Mouse (Mus musculus) kidney, embryonic 16.5 days (tissue): ENCODE data around the gene Olfr452. TPM values are rescaled to one million over a fixed set of nuclear protein-coding genes. Genes with fewer than 3 reads are reported as not detected.

Source experiments
- ATAC-seq: fragments of 200-750 bp; cut with Nextera tagmentation; 2 replicates; pipeline ENCODE4 v1.8.0; 2017; ENCODE audit warnings: moderate TSS enrichment; ENCODE audit not compliant: low FRiP score, low TSS enrichment
- H3K27ac ChIP-seq: fragments of 300-500 bp; sonication (generic); 2 replicates; pipeline ENCODE4 v1.5.1; 2014; ENCODE audit warnings: low read length
- H3K27me3 ChIP-seq: fragments of 300-500 bp; sonication (generic); 2 replicates; pipeline ENCODE4 v1.6.1; 2014; ENCODE audit warnings: low read length, control low read depth, mixed read lengths; ENCODE audit not compliant: insufficient read depth
- H3K36me3 ChIP-seq: fragments of 300-500 bp; sonication (generic); 2 replicates; pipeline ENCODE4 v1.6.1; 2014; ENCODE audit warnings: low read length, control low read depth, mixed read lengths; ENCODE audit not compliant: insufficient read depth
- H3K4me1 ChIP-seq: fragments of 300-500 bp; sonication (generic); 2 replicates; pipeline ENCODE4 v1.6.1; 2014; ENCODE audit warnings: low read length, control low read depth, mixed read lengths; ENCODE audit not compliant: insufficient read depth
- H3K4me2 ChIP-seq: fragments of 300-500 bp; sonication (generic); replicated peaks from 2 replicates; pipeline ENCODE4 v1.6.1; 2014; ENCODE audit warnings: low read depth, low read length
- H3K4me3 ChIP-seq: fragments of 300-500 bp; sonication (generic); 2 replicates; pipeline ENCODE4 v1.5.1; 2014; ENCODE audit warnings: mild to moderate bottlenecking, low read length
- H3K9ac ChIP-seq: fragments of 300-500 bp; sonication (generic); replicated peaks from 2 replicates; pipeline ENCODE4 v1.6.1; 2014; ENCODE audit warnings: low read length
- H3K9me3 ChIP-seq: fragments of 300-500 bp; sonication (generic); 2 replicates; pipeline ENCODE4 v1.6.1; 2016; ENCODE audit warnings: low read length, control low read depth
- WGBS: fragments of 180-500 bp; shearing (Covaris S2); extraction: QIAGEN DNeasy Blood & Tissue Kit; methylation state at CpG from one replicate; pipeline ENCODE4 v1.1.7; 2014; 5-methylcytosine and 5-hydroxymethylcytosine counted together
- polyA plus RNA-seq: library from polyadenylated mRNA; unstranded; fragments of >200 nt; fragmentation: Nextera tagmentation; extraction: Ambion mirVana; gene quantifications from 2 replicates; pipeline ENCODE4 v1.2.1, GENCODE M21; 2015

Gene Olfr452
- not detected in 2 replicates for polyA plus RNA-seq

DNA sequence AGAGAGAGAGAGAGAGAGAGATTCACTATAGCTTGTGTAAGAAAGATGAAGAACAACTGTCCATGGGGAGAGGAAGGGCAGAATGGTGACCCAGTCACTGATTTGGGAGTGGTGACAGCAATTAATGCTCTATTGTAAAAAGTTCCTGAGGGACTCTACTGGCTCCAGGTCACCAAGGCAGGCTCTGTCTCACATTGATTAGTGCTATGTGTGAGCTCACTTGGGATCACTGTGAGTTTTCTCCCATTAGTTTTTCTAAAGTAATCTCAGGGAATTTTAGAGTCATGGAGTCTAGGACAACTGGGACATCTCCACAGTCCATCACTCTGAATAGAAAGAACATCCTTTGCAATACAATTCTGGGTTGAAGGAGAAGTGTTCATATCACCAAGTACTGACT is at the start of gene Olfr452:
Gene Olfr452 (plus strand): TSS at position 301 of the 400 bp plus-strand sequence.
- no peak for ATAC-seq
- no peaks in the 10 kb centered on the region for H3K27me3 ChIP-seq
- no peak within 1 kb of the TSS for H3K4me3 ChIP-seq
- no peak within 1 kb of the TSS for H3K4me2 ChIP-seq
- no peak within 1 kb of the TSS for H3K9ac ChIP-seq
- H3K36me3 ChIP-seq = no peaks in the 10 kb centered on the region
- H3K27ac ChIP-seq = no peak within 1 kb of the TSS
- no peaks in the 10 kb centered on the region for H3K4me1 ChIP-seq
- no peaks in the 10 kb centered on the region for H3K9me3 ChIP-seq

DNA sequence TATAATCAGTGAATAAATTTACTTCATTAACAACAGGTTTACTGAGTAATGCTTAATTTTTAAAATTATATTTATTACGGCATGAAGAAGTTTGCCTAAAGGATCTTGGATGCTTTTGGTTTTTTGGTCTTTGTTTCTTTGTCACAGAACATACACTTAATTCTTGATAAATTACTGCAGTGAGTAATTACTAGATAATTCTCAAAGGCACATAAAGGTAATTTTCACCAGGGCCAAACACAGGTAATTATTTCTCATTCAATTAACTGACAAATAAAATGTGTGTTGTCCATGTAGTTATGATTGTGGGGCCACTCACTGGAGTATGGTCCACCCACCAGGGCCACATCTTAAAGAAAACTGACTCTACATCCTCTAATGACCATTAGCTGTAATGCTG is 45.8 kb upstream of the Olfr452 start, which contains the start of gene Olfr453:
Gene Olfr453 (plus strand): TSS at position 301 of the 400 bp plus-strand sequence.
- H3K27me3 ChIP-seq = no peaks in the 10 kb centered on the region
- no peak within 1 kb of the TSS for H3K27ac ChIP-seq
- no peak within 1 kb of the TSS for H3K4me3 ChIP-seq
- 97% methylated on average over 1 of the region's 1 CpGs for WGBS
- no peaks in the 10 kb centered on the region for H3K36me3 ChIP-seq
- H3K9ac ChIP-seq = no peak within 1 kb of the TSS
- H3K4me2 ChIP-seq = no peak within 1 kb of the TSS
- no peaks in the 10 kb centered on the region for H3K9me3 ChIP-seq
- ATAC-seq = no peak
- H3K4me1 ChIP-seq = no peaks in the 10 kb centered on the region

DNA sequence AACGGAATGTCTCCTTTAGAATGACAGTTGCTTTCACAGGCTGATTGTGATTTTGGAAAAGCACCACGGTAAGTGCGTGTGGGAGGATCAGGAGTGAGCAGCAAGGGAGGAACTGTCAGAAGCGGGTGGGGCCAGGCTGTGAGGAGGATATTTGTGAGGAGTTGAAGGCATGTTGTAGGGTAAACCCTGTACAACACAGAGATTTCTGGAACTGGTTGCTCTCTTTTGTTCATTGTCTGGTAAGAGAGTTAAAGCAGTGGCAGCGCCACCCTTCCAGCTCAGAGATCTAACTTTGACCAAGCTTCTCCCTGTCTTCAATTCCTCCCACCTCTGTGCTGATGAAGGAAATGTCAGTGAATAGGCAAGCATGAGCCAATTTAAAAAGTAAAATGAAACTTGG is 42.6 kb upstream of the Olfr452 start:
- H3K27ac ChIP-seq = no peak overlapping the region
- WGBS = 55% methylated on average over 5 of the region's 5 CpGs
- H3K9ac ChIP-seq = no peak overlapping the region
- no peaks in the 10 kb centered on the region for H3K36me3 ChIP-seq
- H3K27me3 ChIP-seq = no peaks in the 10 kb centered on the region
- no peak overlapping the region for H3K4me2 ChIP-seq
- H3K9me3 ChIP-seq = no peaks in the 10 kb centered on the region
- H3K4me1 ChIP-seq = no peaks in the 10 kb centered on the region
- ATAC-seq = no peak
- no peak overlapping the region for H3K4me3 ChIP-seq

DNA sequence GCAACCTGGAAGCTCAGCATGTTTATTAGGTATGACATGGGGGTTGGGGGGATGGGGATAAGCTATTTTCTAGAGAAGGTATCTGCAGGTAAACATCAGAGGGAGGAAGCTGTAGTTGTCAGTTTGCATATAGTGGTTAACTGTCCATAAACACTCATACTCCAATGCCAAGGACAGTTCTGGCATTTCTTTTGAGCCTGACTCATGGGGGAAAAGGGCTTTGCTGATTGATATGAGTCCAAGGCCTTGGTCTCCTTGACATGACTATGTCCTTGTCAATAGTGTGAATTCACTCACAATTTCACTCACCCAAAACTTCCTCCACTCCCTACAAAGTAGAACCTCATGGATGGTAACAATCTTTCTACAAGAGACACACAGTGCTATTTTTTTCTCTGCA is 37.0 kb upstream of the Olfr452 start:
- H3K4me3 ChIP-seq = no peak overlapping the region
- no peaks in the 10 kb centered on the region for H3K4me1 ChIP-seq
- no peak overlapping the region for H3K4me2 ChIP-seq
- H3K27me3 ChIP-seq = no peaks in the 10 kb centered on the region
- H3K36me3 ChIP-seq = no peaks in the 10 kb centered on the region
- ATAC-seq = no peak
- no peaks in the 10 kb centered on the region for H3K9me3 ChIP-seq
- H3K27ac ChIP-seq = no peak overlapping the region
- no peak overlapping the region for H3K9ac ChIP-seq

DNA sequence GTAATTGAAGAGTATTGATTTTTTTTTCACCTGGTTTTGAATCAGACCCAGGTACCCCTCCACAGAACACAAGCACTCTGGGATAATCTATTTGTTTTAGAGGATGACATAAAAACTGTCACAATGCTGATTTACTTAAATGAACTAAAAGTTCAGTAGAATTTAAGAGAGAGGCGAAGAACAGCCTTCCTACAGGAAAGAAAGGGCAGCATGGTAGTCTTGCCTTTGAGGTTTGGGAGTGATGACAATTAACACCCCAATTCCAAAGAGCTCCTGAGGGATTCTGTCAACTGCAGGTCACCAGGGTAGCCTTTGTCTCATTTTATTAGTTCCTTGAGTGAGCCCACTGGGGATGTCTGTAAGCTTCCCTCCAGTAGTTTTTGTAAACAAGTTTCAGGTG is 28.8 kb upstream of the Olfr452 start, which contains the start of gene Olfr38:
Gene Olfr38 (plus strand): TSS at position 301 of the 400 bp plus-strand sequence.
- H3K4me1 ChIP-seq = no peaks in the 10 kb centered on the region
- no peaks in the 10 kb centered on the region for H3K36me3 ChIP-seq
- no peak within 1 kb of the TSS for H3K4me2 ChIP-seq
- H3K9ac ChIP-seq = no peak within 1 kb of the TSS
- H3K4me3 ChIP-seq = no peak within 1 kb of the TSS
- ATAC-seq = no peak
- no peaks in the 10 kb centered on the region for H3K27me3 ChIP-seq
- H3K27ac ChIP-seq = no peak within 1 kb of the TSS
- 43% methylated on average over 1 of the region's 1 CpGs for WGBS
- no peaks in the 10 kb centered on the region for H3K9me3 ChIP-seq

DNA sequence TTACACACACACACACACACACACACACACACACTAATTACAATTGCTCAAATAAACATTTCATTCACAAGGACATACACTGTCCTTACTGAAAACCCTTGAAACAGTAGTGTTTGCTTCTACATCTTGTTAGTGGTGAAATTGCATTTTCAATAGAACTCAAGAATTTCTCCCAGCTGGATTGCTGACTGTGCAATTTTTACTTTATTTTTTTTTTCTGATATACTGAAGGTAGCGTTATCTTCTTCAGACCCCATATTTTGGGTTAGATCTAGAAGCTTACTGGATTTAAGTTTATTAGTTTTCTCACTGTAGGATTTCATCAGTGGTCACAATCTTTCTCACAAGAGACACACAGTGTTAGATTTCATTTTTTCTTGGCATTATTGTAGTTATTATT is 7.8 kb upstream of the Olfr452 start:
- Histone ChIP-seq H3K9me3 (no peaks in the 10 kb centered on the region), H3K9ac (no peak overlapping the region), H3K27me3 (no peaks in the 10 kb centered on the region), H3K4me2 (no peak overlapping the region), H3K27ac (no peak overlapping the region), H3K4me1 (no peaks in the 10 kb centered on the region), H3K4me3 (no peak overlapping the region), H3K36me3 (no peaks in the 10 kb centered on the region)
- no peak for ATAC-seq
- WGBS = 90% methylated on average over 1 of the region's 1 CpGs

DNA sequence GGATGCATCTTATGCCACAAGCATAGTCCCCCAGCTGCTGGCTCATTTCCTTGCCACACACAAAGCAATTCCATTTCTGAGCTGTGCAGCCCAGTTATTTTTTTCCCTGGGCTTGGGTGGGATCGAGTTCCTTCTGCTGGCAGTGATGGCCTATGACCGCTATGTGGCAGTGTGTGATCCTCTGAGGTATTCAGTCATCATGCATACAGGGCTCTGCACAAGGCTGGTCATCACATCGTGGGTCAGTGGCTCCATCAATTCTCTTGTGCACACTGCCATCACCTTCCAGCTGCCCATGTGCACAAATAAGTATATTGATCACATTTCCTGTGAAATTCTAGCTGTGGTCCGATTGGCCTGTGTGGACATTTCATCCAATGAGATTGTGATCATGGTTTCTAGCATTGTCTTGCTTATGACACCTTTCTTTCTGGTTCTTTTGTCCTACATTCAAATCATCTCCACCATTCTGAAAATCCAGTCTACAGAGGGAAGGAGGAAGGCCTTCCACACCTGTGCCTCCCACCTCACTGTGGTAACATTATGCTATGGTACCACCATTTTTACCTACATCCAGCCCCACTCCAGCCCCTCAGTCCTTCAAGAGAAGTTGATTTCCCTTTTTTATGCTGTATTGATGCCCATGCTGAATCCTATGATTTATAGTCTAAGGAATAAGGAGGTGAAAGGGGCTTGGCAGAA is 5.5 kb downstream of the Olfr452 start:
- no peaks in the 10 kb centered on the region for H3K36me3 ChIP-seq
- H3K4me1 ChIP-seq = no peaks in the 10 kb centered on the region
- no peak overlapping the region for H3K4me3 ChIP-seq
- no peak overlapping the region for H3K9ac ChIP-seq
- H3K27ac ChIP-seq = no peak overlapping the region
- 41% methylated on average over 4 of the region's 4 CpGs for WGBS
- no peaks in the 10 kb centered on the region for H3K27me3 ChIP-seq
- no peak overlapping the region for H3K4me2 ChIP-seq
- 0 out of 2 replicates have a peak, but pooled peaks have one; percentile 51 for ATAC-seq
- H3K9me3 ChIP-seq = no peaks in the 10 kb centered on the region

DNA sequence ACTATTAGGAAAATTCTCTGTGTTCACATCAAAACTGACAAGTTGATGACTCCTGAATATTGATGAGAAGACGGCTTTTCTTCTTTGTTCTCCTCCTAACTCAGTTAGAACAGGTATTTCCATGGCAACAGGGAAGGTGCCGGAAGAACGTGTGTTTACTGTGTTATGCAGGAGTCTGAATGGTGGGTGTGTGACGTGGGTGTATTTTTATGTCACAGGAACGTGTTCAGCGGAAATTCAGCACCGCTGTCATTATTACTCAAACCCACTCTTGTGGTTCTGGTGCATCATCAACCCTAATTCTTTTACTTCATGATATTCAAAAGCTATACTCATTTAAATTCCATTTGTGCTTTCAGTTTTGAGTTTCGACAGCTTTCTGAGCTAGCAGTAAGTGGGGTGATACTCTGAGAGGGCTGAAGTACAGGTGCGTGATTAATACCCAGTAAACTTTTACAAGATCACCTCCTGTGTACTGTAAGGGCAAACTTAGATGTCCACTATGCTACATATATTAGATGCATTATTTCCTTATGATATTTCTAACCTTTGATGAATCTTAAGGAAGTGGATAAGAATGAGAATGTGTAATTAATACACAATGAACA is 6.2 kb downstream of the Olfr452 start:
- H3K4me1 ChIP-seq = no peaks in the 10 kb centered on the region
- H3K9me3 ChIP-seq = no peaks in the 10 kb centered on the region
- no peak overlapping the region for H3K27ac ChIP-seq
- H3K4me3 ChIP-seq = no peak overlapping the region
- no peaks in the 10 kb centered on the region for H3K36me3 ChIP-seq
- WGBS = 83% methylated on average over 9 of the region's 9 CpGs
- ATAC-seq = no peak
- no peak overlapping the region for H3K4me2 ChIP-seq
- H3K27me3 ChIP-seq = no peaks in the 10 kb centered on the region
- no peak overlapping the region for H3K9ac ChIP-seq

DNA sequence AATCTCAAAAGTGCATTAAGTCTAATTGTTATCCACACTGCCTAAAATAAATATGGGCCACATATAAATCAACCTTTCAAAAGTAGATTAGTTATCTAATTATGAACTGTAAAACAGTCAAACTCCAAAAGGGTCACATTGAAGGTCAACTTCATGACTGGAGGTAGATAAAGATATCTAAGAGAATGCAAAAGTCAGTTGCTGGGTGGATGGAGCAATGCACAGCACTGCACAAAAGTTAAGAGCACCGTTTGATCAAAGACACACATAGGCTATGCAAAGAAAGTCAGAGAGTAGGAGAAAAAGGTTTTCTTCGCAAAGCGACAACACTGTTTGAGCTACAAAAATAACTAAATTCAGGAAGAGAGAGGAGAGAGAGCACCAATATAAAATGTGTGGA is 10.1 kb downstream of the Olfr452 start:
- 84% methylated on average over 3 of the region's 3 CpGs for WGBS
- Histone ChIP-seq H3K9me3 (no peaks in the 10 kb centered on the region), H3K27ac (no peak overlapping the region), H3K36me3 (no peaks in the 10 kb centered on the region), H3K9ac (no peak overlapping the region), H3K4me2 (no peak overlapping the region), H3K27me3 (no peaks in the 10 kb centered on the region), H3K4me3 (no peak overlapping the region), H3K4me1 (no peaks in the 10 kb centered on the region)
- ATAC-seq = no peak

DNA sequence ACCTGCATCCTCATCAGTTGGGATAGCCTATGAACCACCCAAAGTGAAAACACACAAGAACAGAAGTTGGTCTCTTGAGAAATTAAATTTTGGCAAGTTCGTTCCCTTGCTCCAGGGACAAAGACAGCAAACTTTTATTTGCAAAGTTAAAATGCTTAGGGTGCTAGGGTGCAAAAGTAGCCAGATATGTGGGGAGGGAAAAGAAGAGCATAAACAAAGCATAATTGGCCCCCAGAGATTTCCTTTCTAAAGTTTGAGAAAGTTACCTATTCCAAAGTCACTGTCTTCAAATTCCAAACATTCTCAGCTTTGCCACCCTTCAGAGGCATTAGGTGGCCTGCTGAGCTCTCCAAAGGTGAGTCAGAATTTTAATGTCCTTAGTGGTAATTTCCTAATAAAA is 26.7 kb downstream of the Olfr452 start, which contains the start of gene Olfr450:
Gene Olfr450 (plus strand): TSS at position 301 of the 400 bp plus-strand sequence.
- H3K9me3 ChIP-seq = no peaks in the 10 kb centered on the region
- no peaks in the 10 kb centered on the region for H3K27me3 ChIP-seq
- no peaks in the 10 kb centered on the region for H3K36me3 ChIP-seq
- no peak within 1 kb of the TSS for H3K4me2 ChIP-seq
- WGBS = 88% methylated on average over 1 of the region's 1 CpGs
- no peak within 1 kb of the TSS for H3K4me3 ChIP-seq
- no peak within 1 kb of the TSS for H3K9ac ChIP-seq
- H3K27ac ChIP-seq = no peak within 1 kb of the TSS
- ATAC-seq = no peak
- H3K4me1 ChIP-seq = no peaks in the 10 kb centered on the region
